Mouse (Mus musculus) embryonic facial prominence, embryonic 12.5 days (tissue): Measurements from ENCODE around the gene Plcg1. TPM values are rescaled to one million over a fixed set of nuclear protein-coding genes. Genes with fewer than 3 reads are reported as not detected.

Experiments
- ATAC-seq: fragments of 200-750 bp; cut with Nextera tagmentation; 2 replicates; pipeline ENCODE4 v1.8.0; 2017; ENCODE audit not compliant: insufficient number of reproducible peaks, insufficient read depth, low FRiP score, low TSS enrichment
- H3K27ac ChIP-seq: fragments of 300-500 bp; sonication (generic); 2 replicates; pipeline ENCODE4 v1.5.1; 2016; ENCODE audit warnings: mild to moderate bottlenecking
- H3K27me3 ChIP-seq: fragments of 300-500 bp; sonication (generic); 2 replicates; pipeline ENCODE4 v1.6.1; 2016; ENCODE audit warnings: mild to moderate bottlenecking, moderate library complexity
- H3K36me3 ChIP-seq: fragments of 300-500 bp; sonication (generic); 2 replicates; pipeline ENCODE4 v1.6.1; 2016; ENCODE audit warnings: mild to moderate bottlenecking
- H3K4me1 ChIP-seq: fragments of 300-500 bp; sonication (generic); 2 replicates; pipeline ENCODE4 v1.6.1; 2016
- H3K4me2 ChIP-seq: fragments of 300-500 bp; sonication (generic); replicated peaks from 2 replicates; pipeline ENCODE4 v1.6.1; 2016; ENCODE audit warnings: mild to moderate bottlenecking, moderate library complexity
- H3K4me3 ChIP-seq: fragments of 300-500 bp; sonication (generic); 2 replicates; pipeline ENCODE4 v1.5.1; 2016; ENCODE audit warnings: mild to moderate bottlenecking
- H3K9ac ChIP-seq: fragments of 300-500 bp; sonication (generic); 2 replicates; pipeline ENCODE4 v1.6.1; 2016; ENCODE audit warnings: mild to moderate bottlenecking, moderate library complexity
- H3K9me3 ChIP-seq: fragments of 300-500 bp; sonication (generic); 2 replicates; pipeline ENCODE4 v1.6.1; 2016; ENCODE audit warnings: mild to moderate bottlenecking, moderate library complexity
- WGBS: fragments of 180-500 bp; shearing (Covaris S2); methylation state at CpG from one replicate; pipeline ENCODE4 v1.1.7; 2016; 5-methylcytosine and 5-hydroxymethylcytosine counted together
- polyA plus RNA-seq: library from polyadenylated mRNA; unstranded; fragments of >200 nt; fragmentation: Nextera tagmentation; extraction: Ambion mirVana; gene quantifications from 2 replicates; pipeline ENCODE4 v1.2.1, GENCODE M21; 2016

The Plcg1 gene
- polyA plus RNA-seq, 1 experiment from 2014 or later = 108 TPM

- 65% methylated on average over 3 of the region's 3 CpGs for WGBS
- H3K4me1 ChIP-seq = peaks cover 3% of the 10 kb centered on the region; the same call in 1 of the 2 replicates
- no peak for ATAC-seq
Observed at GRCm38 (mm10) chr2:160806091-160806521, 75.0 kb downstream of the Plcg1 start.

GRCm38 (mm10) chr2:160810376-160810775 is 79.3 kb downstream of the Plcg1 start:
- no peaks in the 10 kb centered on the region for H3K36me3 ChIP-seq
- H3K4me1 ChIP-seq = peaks cover 3% of the 10 kb centered on the region; the same call in 1 of the 2 replicates
- no peaks in the 10 kb centered on the region for H3K27me3 ChIP-seq
- H3K4me3 ChIP-seq = no peak overlapping the region
- ATAC-seq = no peak
- H3K9ac ChIP-seq = no peak overlapping the region
- H3K9me3 ChIP-seq = no peaks in the 10 kb centered on the region
- no peak overlapping the region for H3K4me2 ChIP-seq
- H3K27ac ChIP-seq = no peak overlapping the region

More at GRCm38 (mm10) chr2:160806091-160806521, 75.0 kb downstream of the Plcg1 start:
- H3K27me3 ChIP-seq = no peaks in the 10 kb centered on the region
- H3K9me3 ChIP-seq = no peaks in the 10 kb centered on the region
- no peak overlapping the region for H3K4me3 ChIP-seq
- H3K9ac ChIP-seq = no peak overlapping the region
- H3K36me3 ChIP-seq = no peaks in the 10 kb centered on the region
- H3K27ac ChIP-seq = no peak overlapping the region
- no peak overlapping the region for H3K4me2 ChIP-seq

GRCm38 (mm10) chr2:160810802-160811201 is 79.7 kb downstream of the Plcg1 start:
- no peak for ATAC-seq
- no peaks in the 10 kb centered on the region for H3K9me3 ChIP-seq
- no peaks in the 10 kb centered on the region for H3K27me3 ChIP-seq
- WGBS = 88% methylated on average over 1 of the region's 1 CpGs
- H3K27ac ChIP-seq = no peak overlapping the region
- peaks cover 3% of the 10 kb centered on the region; the same call in 1 of the 2 replicates for H3K4me1 ChIP-seq
- H3K9ac ChIP-seq = no peak overlapping the region
- H3K36me3 ChIP-seq = no peaks in the 10 kb centered on the region
- H3K4me2 ChIP-seq = no peak overlapping the region
- H3K4me3 ChIP-seq = no peak overlapping the region

Other genes starting within 250 kb of the Plcg1 start
- 105 and 109 TPM in 2 replicates for gene Top1, start 85.4 kb upstream of the Plcg1 start, polyA plus RNA-seq
- gene Zhx3, start 141.7 kb downstream of the Plcg1 start, polyA plus RNA-seq = 12.0 and 12.2 TPM in 2 replicates
- 2.1 and 2.7 TPM in 2 replicates for gene Lpin3, start 149.4 kb downstream of the Plcg1 start, polyA plus RNA-seq
- 20.5 and 22.3 TPM in 2 replicates for gene Emilin3, start 181.0 kb downstream of the Plcg1 start, polyA plus RNA-seq